Mouse (Mus musculus) neural tube, embryonic 15.5 days (tissue): ENCODE results near the gene Hdgfl3. TPM values are rescaled to one million over a fixed set of nuclear protein-coding genes. Genes with fewer than 3 reads are reported as not detected.

Experiments used
- ATAC-seq: fragments of 200-750 bp; cut with Nextera tagmentation; 2 replicates; pipeline ENCODE4 v1.8.0; 2017; ENCODE audit warnings: mild to moderate bottlenecking, moderate TSS enrichment, moderate library complexity; ENCODE audit not compliant: low FRiP score
- H3K27ac ChIP-seq: fragments of 300-500 bp; sonication (generic); replicated peaks from 2 replicates; pipeline ENCODE4 v1.5.1; 2015; ENCODE audit warnings: mild to moderate bottlenecking, inconsistent platforms
- H3K27me3 ChIP-seq: fragments of 300-500 bp; sonication (generic); replicated peaks from 2 replicates; pipeline ENCODE4 v1.6.1; 2015; ENCODE audit warnings: inconsistent platforms
- H3K36me3 ChIP-seq: fragments of 300-500 bp; sonication (generic); 2 replicates; pipeline ENCODE4 v1.6.1; 2015; ENCODE audit warnings: inconsistent platforms
- H3K4me1 ChIP-seq: fragments of 300-500 bp; sonication (generic); 2 replicates; pipeline ENCODE4 v1.6.1; 2015; ENCODE audit warnings: inconsistent platforms
- H3K4me2 ChIP-seq: fragments of 300-500 bp; sonication (generic); 2 replicates; pipeline ENCODE4 v1.6.1; 2015; ENCODE audit warnings: inconsistent platforms, mild to moderate bottlenecking, moderate library complexity
- H3K4me3 ChIP-seq: fragments of 300-500 bp; sonication (generic); replicated peaks from 2 replicates; pipeline ENCODE4 v1.5.1; 2015; ENCODE audit warnings: mild to moderate bottlenecking, inconsistent platforms
- H3K9ac ChIP-seq: fragments of 300-500 bp; sonication (generic); replicated peaks from 2 replicates; pipeline ENCODE4 v1.6.1; 2015; ENCODE audit warnings: mild to moderate bottlenecking, inconsistent platforms
- H3K9me3 ChIP-seq: fragments of 300-500 bp; sonication (generic); replicated peaks from 2 replicates; pipeline ENCODE4 v1.6.1; 2016; ENCODE audit warnings: inconsistent platforms
- WGBS: fragments of 180-500 bp; shearing (Covaris S2); methylation state at CpG from one replicate; pipeline ENCODE4 v1.1.7; 2015; ENCODE audit warnings: mixed read lengths; 5-methylcytosine and 5-hydroxymethylcytosine counted together
- polyA plus RNA-seq: library from polyadenylated mRNA; unstranded; fragments of >200 nt; fragmentation: Nextera tagmentation; extraction: Ambion mirVana; gene quantifications from 2 replicates; pipeline ENCODE4 v1.2.1, GENCODE M21; 2015

Hdgfl3 gene
- polyA plus RNA-seq, 1 experiment from 2014 or later, result 57.4 TPM

DNA sequence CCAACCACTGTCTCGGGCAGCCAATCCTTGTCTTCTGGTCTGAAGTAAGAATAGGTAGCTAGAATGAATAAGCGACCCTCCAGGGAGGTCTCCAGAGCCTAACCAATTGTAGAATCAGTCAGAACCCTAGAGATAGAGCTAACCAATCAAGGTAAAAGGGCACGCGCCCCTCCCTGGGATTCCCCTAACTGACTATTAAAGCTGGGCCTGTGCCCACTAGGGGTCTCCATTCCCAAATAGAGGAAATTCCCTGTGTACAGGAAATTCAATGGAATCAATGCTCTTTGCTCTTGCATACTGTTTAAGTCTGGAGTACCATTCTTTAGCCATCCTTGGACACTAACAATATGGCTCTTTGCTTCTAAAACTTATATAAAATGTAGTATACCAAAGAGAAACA lies 11.1 kb upstream of the Hdgfl3 start:
- Histone ChIP-seq H3K4me2 (no peak overlapping the region), H3K4me3 (no peak overlapping the region), H3K27me3 (no peaks in the 10 kb centered on the region), H3K9ac (no peak overlapping the region), H3K27ac (no peak overlapping the region), H3K4me1 (no peaks in the 10 kb centered on the region; the same call in 1 of the 2 replicates), H3K9me3 (no peaks in the 10 kb centered on the region), H3K36me3 (no peaks in the 10 kb centered on the region)
- WGBS, result 30% methylated on average over 4 of the region's 4 CpGs
- no peak for ATAC-seq

- no peaks in the 10 kb centered on the region for H3K9me3 ChIP-seq
- ATAC-seq, result peak; percentile 55; the same call in 1 of the 2 replicates
Measured at GRCm38 (mm10) chr7:81934806-81935205, 533 bp upstream of the Hdgfl3 start.

DNA sequence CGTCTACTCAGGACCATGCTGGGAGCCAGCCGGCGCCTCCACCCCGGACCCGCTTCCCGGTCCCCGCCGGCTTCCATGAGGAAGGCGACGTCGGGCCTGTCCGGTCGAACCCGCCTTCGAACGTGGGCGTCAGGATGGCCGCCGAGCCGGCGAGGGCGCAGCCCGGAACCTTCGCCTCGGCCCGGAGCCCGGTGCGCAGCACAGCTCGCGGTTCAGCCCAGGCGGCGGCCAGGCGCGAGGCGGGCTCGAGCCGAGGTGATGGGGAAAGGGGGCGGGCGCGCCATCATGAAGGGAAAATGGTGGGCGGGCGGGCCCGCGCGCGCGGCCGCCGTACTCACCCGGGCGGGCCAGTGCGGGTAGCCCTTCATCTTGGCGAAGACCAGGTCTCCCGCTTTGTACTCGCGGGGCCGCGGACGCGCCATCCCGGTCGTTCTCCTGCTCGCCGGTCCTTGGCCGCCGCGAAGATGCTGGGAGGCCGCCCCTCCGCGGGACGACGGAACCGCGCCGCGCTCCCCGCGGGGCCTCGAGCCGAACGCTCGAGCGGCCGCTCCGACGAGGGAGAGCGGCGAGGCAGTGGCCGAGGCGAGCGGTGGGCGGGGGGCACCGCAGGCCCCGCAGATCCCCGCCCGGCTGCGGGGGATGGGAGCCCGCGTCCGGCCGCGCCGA lies 539 bp downstream of the Hdgfl3 start:
- H3K9ac ChIP-seq, result peak overlapping the region; percentile 99
- no peaks in the 10 kb centered on the region for H3K9me3 ChIP-seq
- ATAC-seq, result peak; percentile 84
- H3K27me3 ChIP-seq, result no peaks in the 10 kb centered on the region
- peak overlapping the region; percentile 97 for H3K27ac ChIP-seq
- H3K36me3 ChIP-seq, result no peaks in the 10 kb centered on the region
- peak overlapping the region; percentile 93 for H3K4me3 ChIP-seq
- under 1% methylated on average over 87 of the region's 103 CpGs for WGBS
- peaks cover 44% of the 10 kb centered on the region for H3K4me1 ChIP-seq
- H3K4me2 ChIP-seq, result peak overlapping the region; percentile 62

More at GRCm38 (mm10) chr7:81934806-81935205, 533 bp upstream of the Hdgfl3 start:
- Histone ChIP-seq H3K4me2 (peak overlapping the region; percentile 62), H3K4me1 (peaks cover 38% of the 10 kb centered on the region), H3K4me3 (peak overlapping the region; percentile 93), H3K9ac (peak overlapping the region; percentile 99), H3K27ac (peak overlapping the region; percentile 97), H3K36me3 (no peaks in the 10 kb centered on the region), H3K27me3 (no peaks in the 10 kb centered on the region)
- 3% methylated on average over 5 of the region's 5 CpGs for WGBS

GRCm38 (mm10) chr7:81933061-81933600 lies 1.1 kb downstream of the Hdgfl3 start:
- H3K4me1 ChIP-seq, result peaks cover 49% of the 10 kb centered on the region
- no peak for ATAC-seq
- H3K4me3 ChIP-seq, result peak overlapping the region; percentile 93
- peak overlapping the region; percentile 99 for H3K9ac ChIP-seq
- 3% methylated on average over 23 of the region's 23 CpGs for WGBS
- H3K9me3 ChIP-seq, result no peaks in the 10 kb centered on the region
- H3K36me3 ChIP-seq, result no peaks in the 10 kb centered on the region
- no peaks in the 10 kb centered on the region for H3K27me3 ChIP-seq
- H3K4me2 ChIP-seq, result peak overlapping the region; percentile 62
- peak overlapping the region; percentile 97 for H3K27ac ChIP-seq

GRCm38 (mm10) chr7:81932521-81933045 lies 1.7 kb downstream of the Hdgfl3 start:
- no peak for ATAC-seq
- peak overlapping the region; percentile 99 for H3K9ac ChIP-seq
- H3K27me3 ChIP-seq, result no peaks in the 10 kb centered on the region
- peaks cover 52% of the 10 kb centered on the region for H3K4me1 ChIP-seq
- H3K36me3 ChIP-seq, result no peaks in the 10 kb centered on the region
- peak overlapping the region; percentile 93 for H3K4me3 ChIP-seq
- peak overlapping the region; percentile 62 for H3K4me2 ChIP-seq
- peak overlapping the region; percentile 97 for H3K27ac ChIP-seq
- 32% methylated on average over 5 of the region's 5 CpGs for WGBS
- H3K9me3 ChIP-seq, result no peaks in the 10 kb centered on the region

DNA sequence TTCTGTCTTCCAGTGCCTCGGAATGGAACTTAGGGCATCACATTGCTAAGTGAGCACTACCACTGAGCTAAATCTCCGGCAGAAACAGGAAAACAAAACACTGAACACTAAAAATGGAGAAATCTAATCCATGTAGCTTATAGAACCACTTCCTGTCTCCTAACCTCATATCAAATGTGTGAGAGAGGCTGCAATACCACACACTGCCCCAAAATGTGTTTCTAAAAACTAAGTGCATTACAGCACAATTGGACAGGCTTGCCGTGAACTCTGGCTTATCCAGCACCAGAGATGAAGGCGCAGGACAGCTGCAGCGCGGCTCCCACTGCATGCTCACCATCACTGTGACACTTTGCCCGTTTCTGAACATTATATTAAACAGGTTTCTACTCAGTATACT lies 5.3 kb downstream of the Hdgfl3 start:
- Histone ChIP-seq H3K27me3 (no peaks in the 10 kb centered on the region), H3K4me1 (peaks cover 38% of the 10 kb centered on the region), H3K4me3 (no peak overlapping the region), H3K9ac (no peak overlapping the region), H3K9me3 (no peaks in the 10 kb centered on the region), H3K4me2 (no peak overlapping the region), H3K36me3 (no peaks in the 10 kb centered on the region), H3K27ac (no peak overlapping the region)
- no peak for ATAC-seq
- 84% methylated on average over 7 of the region's 7 CpGs for WGBS

DNA sequence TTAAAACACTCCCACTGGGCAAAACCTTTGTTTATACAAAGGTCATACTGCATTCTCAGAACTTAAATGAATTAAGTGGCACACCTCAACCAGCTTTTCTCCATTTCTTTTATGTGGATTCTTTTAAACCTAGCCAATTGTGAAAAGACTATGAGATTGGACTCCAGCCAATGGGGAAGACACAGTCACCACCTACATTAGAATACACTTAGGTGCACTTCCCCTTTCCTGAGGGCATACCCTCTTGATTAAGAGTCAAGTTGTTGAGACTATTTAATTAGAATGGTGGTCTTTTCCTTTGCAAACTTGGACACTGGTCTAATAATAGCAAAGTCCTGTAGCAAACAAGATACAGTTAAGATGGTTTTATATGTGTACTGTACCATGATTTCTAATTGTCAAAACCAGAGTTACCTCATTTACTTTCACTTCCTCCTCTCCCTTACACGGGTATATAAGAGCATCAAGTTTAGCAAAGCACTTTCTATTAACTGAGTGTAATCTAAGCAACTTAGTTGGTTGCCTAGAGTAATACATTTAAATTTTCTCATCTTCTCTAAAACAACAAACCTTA lies 12.8 kb downstream of the Hdgfl3 start:
- Histone ChIP-seq H3K9ac (no peak overlapping the region), H3K4me1 (peaks cover 2% of the 10 kb centered on the region; the same call in 1 of the 2 replicates), H3K27me3 (no peaks in the 10 kb centered on the region), H3K36me3 (no peaks in the 10 kb centered on the region), H3K9me3 (no peaks in the 10 kb centered on the region), H3K4me3 (no peak overlapping the region), H3K27ac (no peak overlapping the region), H3K4me2 (no peak overlapping the region)
- ATAC-seq, result no peak
- WGBS, result 74% methylated on average over 1 of the region's 1 CpGs

GRCm38 (mm10) chr7:81920314-81920713 lies 14.0 kb downstream of the Hdgfl3 start:
- Histone ChIP-seq H3K4me1 (peaks cover 2% of the 10 kb centered on the region; the same call in 1 of the 2 replicates), H3K36me3 (no peaks in the 10 kb centered on the region), H3K27ac (no peak overlapping the region), H3K4me3 (no peak overlapping the region), H3K9ac (no peak overlapping the region), H3K4me2 (no peak overlapping the region), H3K9me3 (no peaks in the 10 kb centered on the region), H3K27me3 (no peaks in the 10 kb centered on the region)
- ATAC-seq, result no peak
- 78% methylated on average over 4 of the region's 4 CpGs for WGBS

DNA sequence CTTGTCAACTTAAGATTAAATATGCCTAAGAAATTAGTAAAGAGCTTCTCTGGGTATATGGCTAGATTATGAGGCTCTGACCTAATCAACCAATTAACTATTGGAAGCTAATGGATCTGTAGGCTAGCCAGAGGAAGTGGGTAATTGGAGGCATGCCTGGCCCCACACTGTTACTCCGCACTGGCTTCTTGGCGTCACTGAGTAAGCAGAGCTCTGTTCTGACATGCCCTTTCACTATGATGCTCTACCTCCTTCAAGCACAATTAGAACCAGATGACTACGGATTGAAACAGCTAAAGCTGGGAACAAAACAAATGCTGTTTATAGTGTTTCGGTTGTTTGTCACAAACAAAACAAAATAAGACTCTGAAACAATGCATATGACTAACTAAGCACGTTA lies 16.0 kb downstream of the Hdgfl3 start:
- Histone ChIP-seq H3K36me3 (no peaks in the 10 kb centered on the region), H3K4me3 (no peak overlapping the region), H3K9me3 (no peaks in the 10 kb centered on the region), H3K27ac (no peak overlapping the region), H3K9ac (no peak overlapping the region), H3K27me3 (no peaks in the 10 kb centered on the region), H3K4me2 (no peak overlapping the region), H3K4me1 (peaks cover 2% of the 10 kb centered on the region; the same call in 1 of the 2 replicates)
- WGBS, result 69% methylated on average over 5 of the region's 5 CpGs
- no peak for ATAC-seq

- Histone ChIP-seq H3K9me3 (no peaks in the 10 kb centered on the region), H3K9ac (no peak overlapping the region), H3K36me3 (no peaks in the 10 kb centered on the region), H3K4me2 (no peak overlapping the region), H3K4me1 (no peaks in the 10 kb centered on the region), H3K4me3 (no peak overlapping the region), H3K27ac (no peak overlapping the region), H3K27me3 (no peaks in the 10 kb centered on the region)
- WGBS, result 89% methylated on average over 2 of the region's 2 CpGs
- no peak for ATAC-seq
Measured at GRCm38 (mm10) chr7:81904926-81905325, 29.3 kb downstream of the Hdgfl3 start.

DNA sequence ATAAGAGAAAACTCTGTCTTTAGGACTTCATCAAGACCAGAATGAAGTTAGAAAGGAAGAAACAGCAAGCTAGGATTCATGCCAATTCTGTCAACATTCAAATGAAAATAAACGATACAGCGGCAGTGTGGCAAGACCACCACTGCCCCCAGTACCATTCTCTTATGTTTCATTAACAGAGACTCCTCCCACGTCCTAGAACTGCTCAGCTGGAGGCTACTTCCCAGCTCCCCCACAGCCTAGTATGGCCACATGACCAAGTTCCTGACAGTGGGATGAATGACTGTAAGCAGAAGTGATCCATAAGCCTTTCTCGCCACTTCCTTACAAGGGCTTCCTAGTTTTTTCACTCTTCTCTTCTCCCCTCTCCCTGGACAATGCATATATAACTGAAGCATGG lies 30.2 kb downstream of the Hdgfl3 start:
- 51% methylated on average over 4 of the region's 4 CpGs for WGBS
- Histone ChIP-seq H3K27me3 (no peaks in the 10 kb centered on the region), H3K9me3 (no peaks in the 10 kb centered on the region), H3K36me3 (peaks cover 3% of the 10 kb centered on the region; the same call in 1 of the 2 replicates), H3K9ac (no peak overlapping the region), H3K4me2 (no peak overlapping the region), H3K4me1 (no peaks in the 10 kb centered on the region), H3K4me3 (no peak overlapping the region), H3K27ac (no peak overlapping the region)
- ATAC-seq, result no peak

GRCm38 (mm10) chr7:81899361-81899760 lies 34.9 kb downstream of the Hdgfl3 start:
- Histone ChIP-seq H3K9ac (no peak overlapping the region), H3K27ac (no peak overlapping the region), H3K9me3 (no peaks in the 10 kb centered on the region), H3K4me2 (no peak overlapping the region), H3K4me1 (no peaks in the 10 kb centered on the region), H3K4me3 (no peak overlapping the region), H3K27me3 (no peaks in the 10 kb centered on the region), H3K36me3 (peaks cover 10% of the 10 kb centered on the region)
- 80% methylated on average over 11 of the region's 11 CpGs for WGBS
- no peak for ATAC-seq
